Mouse (Mus musculus): ENCODE measurements around the gene Dgke. TPM values are rescaled to one million over a fixed set of nuclear protein-coding genes. Genes with fewer than 3 reads are reported as not detected.
A peak's percentile ranks its signal among the peaks of the same experiment; 100 is the strongest.

The Dgke gene
- polyA plus RNA-seq, 1 experiment from 2014 or later: 0.40 TPM

DNA sequence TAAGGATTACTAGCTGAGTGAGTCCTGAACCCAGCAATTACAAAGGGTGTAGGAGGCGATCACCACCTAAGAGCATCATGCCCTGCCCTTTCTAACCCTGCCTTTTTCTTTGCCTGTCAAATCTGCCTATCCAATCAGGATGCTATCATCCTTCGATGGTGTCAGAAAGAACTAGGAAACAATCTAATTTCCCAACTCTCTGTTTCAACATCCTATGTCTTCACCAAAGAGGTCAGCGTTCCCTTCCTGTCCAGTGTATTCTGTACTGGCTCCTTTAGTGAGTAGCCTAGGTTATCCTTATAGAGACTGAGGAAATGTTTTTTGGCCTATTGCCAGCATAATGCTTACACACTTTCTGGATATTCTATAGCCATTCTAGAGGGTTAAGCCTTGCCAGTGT lies 31.1 kb downstream of the Dgke start:
- Histone ChIP-seq H3K27ac (replicated peaks) (no peak overlapping the region), H3K9me3 (replicated peaks) (no peaks in the 10 kb centered on the region), H3K9ac (no peak overlapping the region), H3K4me3 (replicated peaks) (no peak overlapping the region), H3K27me3 (no peaks in the 10 kb centered on the region), H3K4me2 (no peak overlapping the region), H3K4me1 (replicated peaks) (no peaks in the 10 kb centered on the region), H3K36me3 (replicated peaks) (peaks cover 8% of the 10 kb centered on the region)
- 61% methylated on average over 3 of the region's 3 CpGs for WGBS (ENCODE audit: insufficient replicate concordance)
- no peak for ATAC-seq (ENCODE audit: insufficient read depth)

DNA sequence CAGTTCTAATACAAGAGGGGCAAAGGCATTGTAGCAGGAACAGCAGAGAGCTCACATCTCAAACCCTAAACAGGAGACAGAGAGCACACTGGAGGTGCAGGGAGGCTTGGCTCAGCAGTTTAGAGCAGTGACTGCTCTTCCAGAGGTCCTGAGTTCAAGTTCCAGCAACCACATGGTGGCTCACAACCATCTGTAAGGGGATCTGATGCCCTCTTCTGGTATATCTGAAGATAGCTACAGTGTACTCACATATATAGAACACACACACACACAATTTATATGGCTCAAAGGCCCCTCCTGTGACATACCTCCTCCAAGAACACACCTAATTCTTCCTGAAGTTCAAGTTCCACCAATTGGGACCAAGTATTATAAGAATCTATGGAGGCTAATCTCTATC lies 32.1 kb downstream of the Dgke start:
- Histone ChIP-seq H3K4me2 (no peak overlapping the region), H3K9ac (no peak overlapping the region), H3K27me3 (no peaks in the 10 kb centered on the region), H3K27ac (replicated peaks) (no peak overlapping the region), H3K4me1 (replicated peaks) (no peaks in the 10 kb centered on the region), H3K36me3 (replicated peaks) (no peaks in the 10 kb centered on the region), H3K4me3 (replicated peaks) (no peak overlapping the region), H3K9me3 (replicated peaks) (no peaks in the 10 kb centered on the region)
- ATAC-seq (ENCODE audit: insufficient read depth): no peak

DNA sequence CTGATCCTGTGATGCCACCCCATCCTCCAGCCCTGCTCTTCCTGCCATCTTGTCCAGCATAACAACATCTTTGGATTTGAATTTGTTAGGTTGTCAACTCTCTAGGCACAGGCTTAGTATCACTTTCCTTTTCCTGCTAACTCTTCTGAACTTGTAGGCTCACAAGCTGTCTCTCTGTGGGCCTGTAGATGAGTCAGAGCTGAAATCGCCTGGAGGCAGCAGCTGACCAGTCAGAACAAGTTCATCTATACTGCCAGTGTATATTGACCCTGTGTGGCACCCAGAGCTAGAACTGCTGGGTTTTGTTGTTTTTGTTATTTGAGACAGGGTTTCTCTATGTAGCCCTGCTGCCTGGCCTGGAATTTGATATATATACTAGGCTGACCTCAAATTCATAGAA lies 35.5 kb downstream of the Dgke start:
- no peak for ATAC-seq (ENCODE audit: insufficient read depth)
- Histone ChIP-seq H3K4me3 (replicated peaks) (no peak overlapping the region), H3K9me3 (replicated peaks) (no peaks in the 10 kb centered on the region), H3K27ac (replicated peaks) (no peak overlapping the region), H3K27me3 (no peaks in the 10 kb centered on the region), H3K36me3 (replicated peaks) (no peaks in the 10 kb centered on the region), H3K4me2 (no peak overlapping the region), H3K4me1 (replicated peaks) (peaks cover 21% of the 10 kb centered on the region), H3K9ac (no peak overlapping the region)
- 45% methylated on average over 1 of the region's 1 CpGs for WGBS (ENCODE audit: insufficient replicate concordance)

DNA sequence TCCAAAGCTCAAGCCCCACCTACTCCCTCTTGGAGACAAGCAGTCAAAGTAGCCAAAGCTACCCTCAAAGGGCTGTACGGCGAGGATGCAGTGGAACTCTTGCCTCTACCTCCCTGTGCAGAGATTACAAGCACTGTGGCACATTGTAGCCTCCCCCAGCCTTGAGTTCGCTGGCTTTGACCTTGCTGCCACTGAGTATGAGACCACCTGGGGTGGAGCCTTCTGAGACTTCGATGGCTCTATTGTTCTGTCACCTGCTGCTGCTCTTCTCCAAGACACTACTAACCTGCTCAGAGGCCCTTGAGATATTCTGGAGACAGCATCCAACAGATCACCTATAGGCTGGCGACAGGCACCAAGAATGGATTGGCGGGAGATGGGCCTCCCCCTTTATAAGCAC lies 36.1 kb downstream of the Dgke start:
- ATAC-seq (ENCODE audit: insufficient read depth): no peak

DNA sequence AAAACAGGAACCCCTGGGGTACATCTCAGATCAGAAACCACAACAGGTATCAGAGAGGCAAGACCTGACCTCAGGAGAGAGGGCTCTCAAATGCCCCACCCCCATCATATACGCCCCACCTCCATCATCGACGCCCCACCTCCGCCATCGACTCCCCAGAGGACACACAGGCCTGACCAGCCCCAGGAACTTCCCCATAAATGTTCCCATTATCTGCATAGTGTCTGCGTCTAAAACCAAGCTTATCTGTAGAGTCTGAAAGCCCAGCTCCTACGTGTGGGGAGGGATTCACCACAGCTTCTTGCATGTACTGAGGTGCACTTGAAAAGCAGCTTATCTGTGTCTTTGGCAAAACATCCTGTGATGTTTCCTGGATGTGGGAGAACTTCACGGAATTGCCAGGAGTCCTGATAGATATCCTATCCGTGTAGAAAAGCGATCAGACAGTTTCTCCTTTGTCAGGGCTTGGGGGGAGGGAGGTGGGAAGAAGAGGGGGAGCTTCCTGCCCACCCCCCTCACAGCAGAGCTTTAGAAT lies 37.7 kb downstream of the Dgke start:
- Histone ChIP-seq H3K4me2 (peak overlapping the region; percentile 3; the same call in 1 of the 2 replicates), H3K9ac (no peak overlapping the region), H3K27ac (replicated peaks) (peak overlapping the region; percentile 61), H3K27me3 (no peaks in the 10 kb centered on the region), H3K4me3 (replicated peaks) (no peak overlapping the region), H3K4me1 (replicated peaks) (peaks cover 37% of the 10 kb centered on the region), H3K36me3 (replicated peaks) (no peaks in the 10 kb centered on the region), H3K9me3 (replicated peaks) (no peaks in the 10 kb centered on the region)
- peak; percentile 73 for ATAC-seq (ENCODE audit: insufficient read depth)
- 10% methylated on average over 10 of the region's 10 CpGs for WGBS (ENCODE audit: insufficient replicate concordance)

More for the DNA sequence above, 36.1 kb downstream of the Dgke start:
- Histone ChIP-seq H3K4me2 (no peak overlapping the region), H3K27ac (replicated peaks) (no peak overlapping the region), H3K9me3 (replicated peaks) (no peaks in the 10 kb centered on the region), H3K4me1 (replicated peaks) (peaks cover 27% of the 10 kb centered on the region), H3K9ac (no peak overlapping the region), H3K4me3 (replicated peaks) (no peak overlapping the region), H3K36me3 (replicated peaks) (no peaks in the 10 kb centered on the region), H3K27me3 (no peaks in the 10 kb centered on the region)
- WGBS (ENCODE audit: insufficient replicate concordance): 75% methylated on average over 6 of the region's 6 CpGs

DNA sequence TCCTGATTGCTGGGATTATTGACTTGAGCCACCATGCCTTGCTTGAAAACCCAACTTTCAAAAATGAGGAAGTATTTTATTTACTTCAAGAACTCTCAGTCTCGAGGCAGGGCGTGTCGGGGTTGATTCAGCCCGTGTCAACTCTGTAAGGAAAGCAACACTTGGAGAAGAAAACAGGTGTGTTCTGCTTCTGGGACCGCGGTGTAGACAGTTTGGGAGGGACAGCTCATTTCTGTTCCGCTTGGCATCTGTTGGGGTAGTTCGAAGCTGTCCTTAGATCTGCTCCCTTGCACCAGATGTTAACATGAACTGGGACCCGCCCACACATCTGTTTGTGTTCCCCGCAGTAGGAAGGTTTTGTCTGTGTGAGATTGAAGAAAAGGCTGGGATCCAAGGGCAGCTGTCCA lies 38.7 kb downstream of the Dgke start:
- WGBS (ENCODE audit: insufficient replicate concordance): 24% methylated on average over 10 of the region's 10 CpGs
- Histone ChIP-seq H3K4me3 (replicated peaks) (no peak overlapping the region), H3K4me1 (replicated peaks) (peaks cover 40% of the 10 kb centered on the region), H3K9me3 (replicated peaks) (no peaks in the 10 kb centered on the region), H3K9ac (no peak overlapping the region), H3K27ac (replicated peaks) (0 out of 2 replicates have a peak overlapping the region, but pooled peaks have one; percentile 46), H3K36me3 (replicated peaks) (no peaks in the 10 kb centered on the region), H3K4me2 (peak overlapping the region; percentile 23; the same call in 1 of the 2 replicates), H3K27me3 (no peaks in the 10 kb centered on the region)
- no peak for ATAC-seq (ENCODE audit: insufficient read depth)

DNA sequence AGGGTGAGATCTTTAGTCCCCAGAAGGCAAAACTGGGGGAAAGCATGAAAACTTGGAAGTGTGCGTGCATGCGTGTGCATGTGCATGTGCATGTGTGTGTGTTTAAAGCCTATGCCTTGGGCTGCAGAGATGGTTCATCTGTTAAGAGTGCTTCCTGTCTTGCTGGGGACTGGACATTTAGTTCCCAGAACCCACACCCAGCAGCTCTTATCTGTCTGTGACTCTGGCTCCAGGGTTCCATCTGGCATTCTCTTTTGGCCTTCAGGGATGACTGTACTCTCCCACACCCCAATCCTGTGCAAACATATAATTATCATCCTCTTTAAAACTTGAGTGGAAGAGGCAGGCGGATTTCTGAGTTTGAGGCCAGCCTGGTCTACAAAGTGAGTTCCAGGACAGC lies 40.5 kb downstream of the Dgke start:
- no peak for ATAC-seq (ENCODE audit: insufficient read depth)
- no peaks in the 10 kb centered on the region for H3K27me3 ChIP-seq
- H3K27ac ChIP-seq (replicated peaks): 0 out of 2 replicates have a peak overlapping the region, but pooled peaks have one; percentile 2
- WGBS (ENCODE audit: insufficient replicate concordance): 78% methylated on average over 3 of the region's 3 CpGs
- no peak overlapping the region for H3K9ac ChIP-seq
- H3K9me3 ChIP-seq (replicated peaks): no peaks in the 10 kb centered on the region
- H3K36me3 ChIP-seq (replicated peaks): peaks cover 4% of the 10 kb centered on the region; the same call in 1 of the 2 replicates
- no peak overlapping the region for H3K4me3 ChIP-seq (replicated peaks)
- H3K4me1 ChIP-seq (replicated peaks): peaks cover 56% of the 10 kb centered on the region
- no peak overlapping the region for H3K4me2 ChIP-seq

DNA sequence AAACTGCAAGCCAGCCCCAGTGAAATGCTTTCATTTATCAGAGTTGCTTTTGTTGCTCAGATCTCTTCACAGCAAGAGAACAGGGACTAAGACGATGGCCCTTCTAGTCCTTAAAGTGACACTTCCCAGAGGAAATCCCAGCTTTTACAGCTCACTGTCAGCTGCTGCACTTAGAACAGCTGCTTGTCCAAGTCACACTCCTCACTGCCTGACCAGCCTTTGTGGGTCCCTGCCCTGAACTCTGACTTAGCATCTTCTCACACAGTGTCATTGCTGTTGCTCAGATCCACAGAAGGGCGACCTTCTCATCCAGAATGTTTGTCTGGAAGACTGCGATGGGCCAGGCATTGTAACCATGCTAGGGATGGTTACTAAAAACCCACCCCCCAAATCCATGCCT lies 41.0 kb downstream of the Dgke start:
- no peak for ATAC-seq (ENCODE audit: insufficient read depth)
- Histone ChIP-seq H3K27me3 (no peaks in the 10 kb centered on the region), H3K4me3 (replicated peaks) (no peak overlapping the region), H3K27ac (replicated peaks) (0 out of 2 replicates have a peak overlapping the region, but pooled peaks have one; percentile 2), H3K4me1 (replicated peaks) (peaks cover 62% of the 10 kb centered on the region), H3K4me2 (no peak overlapping the region), H3K9ac (no peak overlapping the region), H3K9me3 (replicated peaks) (no peaks in the 10 kb centered on the region), H3K36me3 (replicated peaks) (peaks cover 9% of the 10 kb centered on the region)
- WGBS (ENCODE audit: insufficient replicate concordance): 74% methylated on average over 3 of the region's 3 CpGs

DNA sequence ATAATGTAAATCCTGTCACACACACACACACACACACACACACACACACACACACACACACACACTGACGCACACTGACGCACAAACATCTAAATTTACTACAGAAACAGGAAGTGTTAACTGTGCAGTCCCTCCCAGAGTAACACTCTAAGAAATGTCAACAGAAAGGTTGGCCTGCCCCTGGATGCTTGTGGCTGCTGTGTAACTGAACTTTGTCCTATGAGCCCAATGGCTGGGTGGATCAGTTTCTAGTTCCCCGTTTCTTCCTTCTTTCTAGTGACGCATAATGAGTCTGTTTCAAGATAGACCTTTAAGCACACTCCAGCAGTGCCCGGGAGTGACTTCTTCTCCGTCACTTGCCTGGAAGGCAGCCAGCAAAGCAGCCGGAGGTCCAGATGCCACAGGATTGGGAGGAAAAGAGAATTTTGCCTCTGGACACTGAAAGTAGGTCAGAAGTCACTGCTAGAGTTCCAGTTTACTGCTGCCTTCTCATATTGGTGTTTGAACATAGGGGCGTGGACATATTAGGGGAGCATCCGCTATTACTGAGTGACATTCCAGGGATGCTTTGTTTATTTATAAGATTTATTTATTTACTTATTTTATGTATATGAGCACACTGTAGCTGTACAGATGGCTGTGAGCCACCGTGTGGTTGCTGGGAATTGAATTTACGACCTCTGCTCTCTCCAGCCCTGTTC lies 42.3 kb downstream of the Dgke start:
- H3K4me2 ChIP-seq: peak overlapping the region; percentile 40; the same call in 1 of the 2 replicates

DNA sequence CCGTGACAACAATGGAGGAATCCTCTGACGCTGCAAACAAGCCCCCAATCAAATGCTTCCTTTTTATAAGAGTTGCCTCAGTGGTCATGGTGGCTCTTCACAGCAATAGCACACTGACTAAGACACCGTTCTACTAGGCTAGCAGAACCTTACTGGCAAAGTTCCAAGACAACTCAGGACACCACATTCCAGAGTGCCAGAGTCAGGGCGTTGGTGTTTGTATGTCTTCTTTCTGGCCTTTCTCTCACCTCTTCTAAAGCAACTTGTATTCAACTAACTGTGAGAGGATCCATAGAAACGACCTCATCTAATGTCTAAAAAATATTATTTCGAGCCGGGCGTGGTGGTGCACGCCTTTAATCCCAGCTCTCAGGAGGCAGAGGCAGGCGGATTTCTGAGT lies 43.2 kb downstream of the Dgke start:
- no peak overlapping the region for H3K4me3 ChIP-seq (replicated peaks)
- no peak overlapping the region for H3K4me2 ChIP-seq
- 73% methylated on average over 10 of the region's 10 CpGs for WGBS (ENCODE audit: insufficient replicate concordance)
- no peak overlapping the region for H3K9ac ChIP-seq
- peaks cover 66% of the 10 kb centered on the region for H3K4me1 ChIP-seq (replicated peaks)
- H3K27ac ChIP-seq (replicated peaks): peak overlapping the region; percentile 82
- H3K9me3 ChIP-seq (replicated peaks): no peaks in the 10 kb centered on the region
- peaks cover 28% of the 10 kb centered on the region for H3K36me3 ChIP-seq (replicated peaks)
- ATAC-seq (ENCODE audit: insufficient read depth): no peak
- H3K27me3 ChIP-seq: no peaks in the 10 kb centered on the region

More for the DNA sequence above, 42.3 kb downstream of the Dgke start:
- Histone ChIP-seq H3K4me1 (replicated peaks) (peaks cover 68% of the 10 kb centered on the region), H3K9ac (no peak overlapping the region), H3K27me3 (no peaks in the 10 kb centered on the region), H3K36me3 (replicated peaks) (peaks cover 20% of the 10 kb centered on the region), H3K4me3 (replicated peaks) (no peak overlapping the region; the same call in 1 of the 2 replicates), H3K27ac (replicated peaks) (peak overlapping the region; percentile 82), H3K9me3 (replicated peaks) (no peaks in the 10 kb centered on the region)
- peak; percentile 66 for ATAC-seq (ENCODE audit: insufficient read depth)
- 43% methylated on average over 11 of the region's 11 CpGs for WGBS (ENCODE audit: insufficient replicate concordance)

DNA sequence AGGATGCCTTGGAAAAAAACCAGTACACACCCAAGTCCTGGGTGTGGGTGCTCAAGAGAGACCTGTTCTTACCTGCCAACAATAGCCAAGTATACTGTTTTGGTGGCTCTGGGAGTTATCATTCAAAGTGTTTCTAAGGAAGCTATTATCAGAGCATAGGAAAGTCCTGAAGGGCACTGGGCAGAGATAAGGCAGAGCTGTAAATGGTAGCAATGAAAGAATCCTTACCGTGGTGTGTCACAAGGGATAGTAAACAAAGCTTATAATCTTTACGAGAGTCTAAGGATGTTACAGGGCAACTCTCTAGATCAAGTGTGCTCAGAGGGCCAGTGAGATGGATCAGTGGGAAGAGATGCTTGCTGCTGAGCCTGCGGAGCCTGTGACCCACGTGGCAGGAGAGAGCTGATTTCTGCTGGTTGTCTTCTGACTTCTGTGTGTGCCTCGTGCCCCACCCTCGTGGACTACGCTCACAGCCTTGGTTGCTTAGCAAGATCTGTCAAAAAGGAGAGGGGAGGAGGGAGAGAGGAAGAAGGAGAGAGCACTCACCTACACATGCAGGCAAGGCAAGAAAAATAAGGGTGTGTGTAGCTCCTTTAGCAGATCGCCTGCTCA lies 44.4 kb downstream of the Dgke start:
- Histone ChIP-seq H3K4me3 (replicated peaks) (no peak overlapping the region), H3K27me3 (no peaks in the 10 kb centered on the region), H3K4me1 (replicated peaks) (peaks cover 69% of the 10 kb centered on the region), H3K36me3 (replicated peaks) (peaks cover 40% of the 10 kb centered on the region), H3K27ac (replicated peaks) (peak overlapping the region; percentile 46; the same call in 1 of the 2 replicates), H3K4me2 (no peak overlapping the region), H3K9me3 (replicated peaks) (no peaks in the 10 kb centered on the region), H3K9ac (no peak overlapping the region)
- ATAC-seq (ENCODE audit: insufficient read depth): no peak
- 16% methylated on average over 8 of the region's 8 CpGs for WGBS (ENCODE audit: insufficient replicate concordance)

Data from liver, embryonic 15.5 days (tissue).